Mouse (Mus musculus): Measurements from ENCODE around the gene Ifna15. TPM values are rescaled to one million over a fixed set of nuclear protein-coding genes. Genes with fewer than 3 reads are reported as not detected.
"Not testable (repeated sequence)": the region's sequence is repeated elsewhere in the genome, so short reads cannot be mapped to it uniquely, and the experiment has no call there.

The Ifna15 gene
- polyA plus RNA-seq (2015; fragmentation: Nextera tagmentation; extraction: Ambion mirVana) = not detected in 2 replicates

DNA sequence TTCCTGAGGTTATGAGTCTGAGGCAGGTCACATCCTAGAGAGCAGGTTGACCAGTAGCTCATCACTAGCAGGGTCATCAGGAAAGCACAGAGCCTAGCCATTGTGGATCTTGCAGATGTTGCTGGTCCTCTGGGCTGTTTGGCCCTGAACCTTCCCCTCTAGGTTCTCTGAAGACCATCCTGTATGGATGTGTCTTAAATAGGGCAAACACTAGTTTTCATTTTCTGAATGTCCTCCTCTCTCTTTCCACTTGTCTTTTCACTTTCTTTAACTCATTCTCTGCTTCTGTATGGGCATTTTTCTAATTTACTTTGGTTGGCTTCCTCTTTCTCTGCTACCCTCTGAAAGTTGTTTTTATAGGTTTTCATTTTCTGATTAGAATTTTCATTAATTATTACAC lies at the start of gene Ifna15:
Ifna15 (minus strand) TSS at position 101 of the 400 bp plus-strand sequence.
- H3K9me3 ChIP-seq (ENCODE audit: control insufficient read depth, low read length); ATAC-seq; H3K4me3 ChIP-seq (replicated peaks; ENCODE audit: low read length); H3K27ac ChIP-seq (ENCODE audit: low read length); H3K36me3 ChIP-seq (ENCODE audit: control insufficient read depth, insufficient read depth); H3K9ac ChIP-seq (replicated peaks; ENCODE audit: low read depth, low read length); H3K4me1 ChIP-seq (replicated peaks; ENCODE audit: control insufficient read depth, insufficient read depth, low read length); H3K27me3 ChIP-seq (replicated peaks; ENCODE audit: control insufficient read depth, insufficient read depth, low read length); H3K4me2 ChIP-seq (ENCODE audit: low read length): not testable (repeated sequence)

DNA sequence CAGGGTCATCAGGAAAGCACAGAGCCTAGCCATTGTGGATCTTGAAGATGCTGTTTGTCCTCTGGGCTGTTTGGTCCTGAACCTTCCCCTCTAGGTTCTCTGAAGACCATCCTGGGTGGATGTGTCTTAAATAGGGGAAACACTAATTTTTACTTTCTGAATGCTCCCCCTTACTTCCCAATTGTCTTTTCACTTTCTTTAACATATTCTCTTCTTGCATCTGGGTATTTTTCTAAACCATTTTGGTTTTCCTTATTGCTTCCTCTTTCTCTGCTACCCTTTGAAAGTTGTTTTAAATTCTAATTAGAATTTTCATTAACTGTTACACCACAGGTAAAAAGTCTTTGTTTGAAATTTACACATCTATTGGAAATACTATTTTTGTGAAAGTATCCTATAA lies 45.2 kb upstream of the Ifna15 start, which contains the start of gene Ifna12:
Ifna12 (minus strand) TSS at position 101 of the 400 bp plus-strand sequence.
- Histone ChIP-seq H3K4me3 (replicated peaks; ENCODE audit: low read length) (no peak within 1 kb of the TSS), H3K36me3 (ENCODE audit: control insufficient read depth, insufficient read depth) (no peaks in the 10 kb centered on the region), H3K9me3 (ENCODE audit: control insufficient read depth, low read length) (no peaks in the 10 kb centered on the region), H3K9ac (replicated peaks; ENCODE audit: low read depth, low read length) (no peak within 1 kb of the TSS), H3K27ac (ENCODE audit: low read length) (no peak within 1 kb of the TSS), H3K4me1 (replicated peaks; ENCODE audit: control insufficient read depth, insufficient read depth, low read length) (no peaks in the 10 kb centered on the region), H3K4me2 (ENCODE audit: low read length) (no peak within 1 kb of the TSS), H3K27me3 (replicated peaks; ENCODE audit: control insufficient read depth, insufficient read depth, low read length) (no peaks in the 10 kb centered on the region)
- no peak for ATAC-seq

DNA sequence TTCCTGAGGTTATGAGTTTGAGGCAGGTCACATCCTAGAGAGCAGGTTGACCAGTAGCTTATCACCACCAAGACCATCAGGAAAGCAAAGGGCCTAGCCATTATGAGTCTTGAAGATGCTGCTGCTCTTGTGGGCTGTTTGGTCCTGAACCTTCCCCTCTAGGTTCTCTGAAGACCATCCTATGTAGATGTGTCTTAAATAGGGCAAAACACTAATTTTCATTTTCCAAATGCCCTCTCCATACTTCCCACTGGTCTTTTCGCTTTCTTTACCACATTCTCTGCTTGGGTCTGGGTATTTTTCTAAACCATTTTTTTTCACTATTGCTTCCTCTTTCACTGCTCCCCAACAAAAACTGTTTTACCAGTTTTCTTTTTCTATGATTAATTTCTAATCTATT lies 34.2 kb upstream of the Ifna15 start, which contains the start of gene Ifna9:
Ifna9 (minus strand) TSS at position 101 of the 400 bp plus-strand sequence.
- Histone ChIP-seq H3K9ac (replicated peaks; ENCODE audit: low read depth, low read length) (no peak within 1 kb of the TSS), H3K9me3 (ENCODE audit: control insufficient read depth, low read length) (no peaks in the 10 kb centered on the region), H3K4me2 (ENCODE audit: low read length) (no peak within 1 kb of the TSS), H3K36me3 (ENCODE audit: control insufficient read depth, insufficient read depth) (no peaks in the 10 kb centered on the region), H3K27ac (ENCODE audit: low read length) (no peak within 1 kb of the TSS), H3K4me3 (replicated peaks; ENCODE audit: low read length) (no peak within 1 kb of the TSS), H3K27me3 (replicated peaks; ENCODE audit: control insufficient read depth, insufficient read depth, low read length) (no peaks in the 10 kb centered on the region), H3K4me1 (replicated peaks; ENCODE audit: control insufficient read depth, insufficient read depth, low read length) (no peaks in the 10 kb centered on the region)
- ATAC-seq = no peak
- 91% methylated on average over 1 of the region's 1 CpGs for WGBS

DNA sequence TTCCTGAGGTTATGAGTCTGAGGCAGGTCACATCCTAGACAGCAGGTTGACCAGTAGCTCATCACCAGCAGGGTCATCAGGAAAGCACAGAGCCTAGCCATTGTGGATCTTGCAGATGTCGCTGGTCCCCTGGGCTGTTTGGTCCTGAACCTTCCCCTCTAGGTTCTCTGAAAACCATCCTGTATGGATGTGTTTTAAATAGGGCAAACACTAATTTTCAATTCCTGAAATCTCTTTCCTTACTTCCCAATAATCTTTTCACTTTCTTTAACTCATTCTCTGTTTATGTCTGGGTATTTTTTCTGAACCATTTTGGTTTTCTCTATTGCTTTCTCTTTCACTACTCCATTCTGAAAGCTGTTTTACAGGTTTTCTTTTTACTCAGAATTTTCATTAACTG lies 13.7 kb upstream of the Ifna15 start, which contains the start of gene Ifna14:
Ifna14 (minus strand) TSS at position 101 of the 400 bp plus-strand sequence.
- H3K27me3 ChIP-seq (replicated peaks; ENCODE audit: control insufficient read depth, insufficient read depth, low read length) = no peaks in the 10 kb centered on the region
- no peak within 1 kb of the TSS for H3K9ac ChIP-seq (replicated peaks; ENCODE audit: low read depth, low read length)
- no peak within 1 kb of the TSS for H3K27ac ChIP-seq (ENCODE audit: low read length)
- H3K9me3 ChIP-seq (ENCODE audit: control insufficient read depth, low read length) = no peaks in the 10 kb centered on the region
- no peak within 1 kb of the TSS for H3K4me2 ChIP-seq (ENCODE audit: low read length)
- no peaks in the 10 kb centered on the region for H3K36me3 ChIP-seq (ENCODE audit: control insufficient read depth, insufficient read depth)
- H3K4me3 ChIP-seq (replicated peaks; ENCODE audit: low read length) = no peak within 1 kb of the TSS
- ATAC-seq = no peak
- no peaks in the 10 kb centered on the region for H3K4me1 ChIP-seq (replicated peaks; ENCODE audit: control insufficient read depth, insufficient read depth, low read length)
- 93% methylated on average over 1 of the region's 1 CpGs for WGBS

DNA sequence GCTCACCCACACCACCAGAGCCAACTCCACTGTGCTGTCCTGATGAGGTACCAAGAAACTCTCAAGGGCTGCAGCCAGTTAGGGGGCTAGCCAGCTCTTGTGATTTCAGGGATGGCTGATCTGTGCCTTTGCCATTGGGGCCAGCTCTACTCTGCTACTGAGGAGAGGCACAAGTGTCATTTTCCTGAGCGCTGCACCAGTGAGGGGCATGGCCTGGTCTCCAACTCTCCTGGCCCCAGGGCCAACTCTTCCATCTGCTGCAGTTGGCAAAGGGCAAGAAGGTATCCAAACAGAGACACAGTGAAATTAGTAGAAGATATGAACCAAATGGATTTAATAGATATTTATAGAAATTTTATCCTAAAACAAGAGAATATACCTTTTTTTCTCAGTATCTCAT lies 3.7 kb upstream of the Ifna15 start:
- H3K9me3 ChIP-seq (ENCODE audit: control insufficient read depth, low read length) = no peaks in the 10 kb centered on the region
- no peaks in the 10 kb centered on the region for H3K27me3 ChIP-seq (replicated peaks; ENCODE audit: control insufficient read depth, insufficient read depth, low read length)
- WGBS = 92% methylated on average over 1 of the region's 1 CpGs
- H3K9ac ChIP-seq (replicated peaks; ENCODE audit: low read depth, low read length) = no peak overlapping the region
- no peak overlapping the region for H3K4me2 ChIP-seq (ENCODE audit: low read length)
- no peak for ATAC-seq
- no peak overlapping the region for H3K27ac ChIP-seq (ENCODE audit: low read length)
- no peaks in the 10 kb centered on the region for H3K36me3 ChIP-seq (ENCODE audit: control insufficient read depth, insufficient read depth)
- no peak overlapping the region for H3K4me3 ChIP-seq (replicated peaks; ENCODE audit: low read length)
- H3K4me1 ChIP-seq (replicated peaks; ENCODE audit: control insufficient read depth, insufficient read depth, low read length) = no peaks in the 10 kb centered on the region

DNA sequence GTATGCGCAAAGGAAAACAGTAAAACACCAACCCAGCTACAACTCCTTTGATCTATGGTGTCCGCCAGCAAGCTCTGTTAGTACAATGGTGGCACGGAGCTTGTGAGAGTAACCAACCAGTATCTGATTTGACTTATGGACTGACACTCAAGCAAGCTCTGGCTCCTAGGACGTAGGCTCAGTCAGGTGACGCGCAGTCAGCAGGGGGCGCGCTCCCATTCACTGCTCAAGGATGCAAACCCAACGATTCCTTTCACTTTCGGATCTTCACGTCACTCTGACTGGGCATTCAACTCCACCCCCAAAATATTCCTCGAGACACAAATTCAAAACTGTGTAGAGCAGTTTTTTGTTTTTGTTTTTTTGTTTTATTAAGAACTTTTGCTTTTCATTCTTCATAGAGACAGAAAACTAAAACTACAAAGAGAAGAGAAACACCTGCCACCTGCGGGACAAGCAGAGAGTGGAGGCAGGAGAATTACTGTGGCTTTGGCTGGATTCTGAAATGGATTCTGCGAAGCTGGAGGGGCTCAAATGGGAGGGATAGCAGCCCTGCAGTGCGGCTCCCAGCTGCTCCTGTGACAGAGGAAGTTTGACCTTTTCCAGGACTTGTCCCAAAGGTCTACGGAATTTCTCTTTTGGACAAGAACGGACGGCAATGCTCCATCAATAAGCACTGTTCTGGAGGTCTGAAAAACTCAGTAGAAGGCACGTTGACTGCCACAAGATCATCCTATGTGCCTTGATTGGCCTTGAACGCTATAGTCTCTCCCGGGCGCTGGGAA lies 7.7 kb downstream of the Ifna15 start:
- Histone ChIP-seq H3K9me3 (ENCODE audit: control insufficient read depth, low read length) (no peaks in the 10 kb centered on the region), H3K4me2 (ENCODE audit: low read length) (peak overlapping the region; percentile 43), H3K27ac (ENCODE audit: low read length) (no peak overlapping the region), H3K36me3 (ENCODE audit: control insufficient read depth, insufficient read depth) (no peaks in the 10 kb centered on the region), H3K27me3 (replicated peaks; ENCODE audit: control insufficient read depth, insufficient read depth, low read length) (no peaks in the 10 kb centered on the region), H3K4me3 (replicated peaks; ENCODE audit: low read length) (peak overlapping the region; percentile 18), H3K4me1 (replicated peaks; ENCODE audit: control insufficient read depth, insufficient read depth, low read length) (no peaks in the 10 kb centered on the region; the same call in 1 of the 2 replicates), H3K9ac (replicated peaks; ENCODE audit: low read depth, low read length) (no peak overlapping the region)
- ATAC-seq = peak; percentile 68
- WGBS = 32% methylated on average over 22 of the region's 22 CpGs

DNA sequence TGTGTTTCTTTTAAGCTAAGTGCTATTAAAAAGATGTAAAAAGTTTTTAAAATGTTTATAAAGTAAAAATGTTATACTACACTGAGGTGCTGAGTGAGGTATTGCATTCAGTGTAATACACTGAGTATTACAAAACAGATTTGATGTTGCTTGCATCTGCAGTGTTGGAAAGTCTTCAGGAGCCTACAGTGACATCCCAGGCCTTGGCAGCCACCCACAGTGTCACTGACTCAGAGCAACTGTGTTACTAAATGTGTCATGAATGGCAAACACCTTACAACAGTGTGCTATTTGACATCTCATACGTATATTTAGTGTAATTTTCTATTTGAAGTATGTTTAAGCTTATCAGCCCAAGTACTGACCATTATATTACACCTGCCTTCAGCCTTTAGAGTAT lies 10.1 kb downstream of the Ifna15 start:
- no peaks in the 10 kb centered on the region; the same call in 1 of the 2 replicates for H3K4me1 ChIP-seq (replicated peaks; ENCODE audit: control insufficient read depth, insufficient read depth, low read length)
- H3K4me2 ChIP-seq (ENCODE audit: low read length) = no peak overlapping the region

DNA sequence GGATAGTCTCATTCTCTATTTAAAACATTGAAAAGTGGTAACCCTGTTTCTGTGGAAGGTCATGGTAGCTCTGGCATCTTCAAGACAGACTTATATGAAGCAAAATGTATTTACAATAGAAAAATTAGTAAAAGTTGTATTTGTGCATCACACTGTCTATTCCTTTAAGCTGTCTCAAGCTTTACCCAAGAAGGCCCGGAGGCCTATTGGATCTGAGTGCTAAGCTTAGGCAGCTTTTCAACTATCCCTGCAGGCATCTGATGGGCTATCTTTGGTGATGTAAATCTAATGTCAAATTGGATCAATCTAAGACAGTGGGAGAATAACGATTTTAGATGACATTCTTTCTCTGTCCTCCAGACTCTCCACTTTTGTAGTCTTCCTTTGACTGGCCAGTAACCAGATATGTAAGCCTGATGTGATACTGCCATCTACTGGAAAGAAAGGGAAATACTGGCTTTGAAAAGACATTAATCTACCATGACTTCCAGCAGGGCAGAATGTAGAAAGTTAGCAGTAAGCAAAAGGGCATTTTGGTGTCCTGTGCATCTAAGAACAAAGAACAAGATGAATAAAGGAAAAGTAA lies 14.3 kb downstream of the Ifna15 start:
- H3K4me3 ChIP-seq (replicated peaks; ENCODE audit: low read length) = no peak overlapping the region
- no peaks in the 10 kb centered on the region for H3K4me1 ChIP-seq (replicated peaks; ENCODE audit: control insufficient read depth, insufficient read depth, low read length)
- H3K9ac ChIP-seq (replicated peaks; ENCODE audit: low read depth, low read length) = no peak overlapping the region
- no peak overlapping the region for H3K4me2 ChIP-seq (ENCODE audit: low read length)
- peak; percentile 80 for ATAC-seq
- no peaks in the 10 kb centered on the region for H3K9me3 ChIP-seq (ENCODE audit: control insufficient read depth, low read length)
- H3K27me3 ChIP-seq (replicated peaks; ENCODE audit: control insufficient read depth, insufficient read depth, low read length) = no peaks in the 10 kb centered on the region
- whole genome bisulfite sequencing = 38% methylated on average over 2 of the region's 2 CpGs
- no peak overlapping the region for H3K27ac ChIP-seq (ENCODE audit: low read length)
- H3K36me3 ChIP-seq (ENCODE audit: control insufficient read depth, insufficient read depth) = no peaks in the 10 kb centered on the region

More for the DNA sequence above, 10.1 kb downstream of the Ifna15 start:
- Histone ChIP-seq H3K36me3 (ENCODE audit: control insufficient read depth, insufficient read depth) (no peaks in the 10 kb centered on the region), H3K27me3 (replicated peaks; ENCODE audit: control insufficient read depth, insufficient read depth, low read length) (no peaks in the 10 kb centered on the region), H3K9ac (replicated peaks; ENCODE audit: low read depth, low read length) (no peak overlapping the region), H3K9me3 (ENCODE audit: control insufficient read depth, low read length) (no peaks in the 10 kb centered on the region), H3K27ac (ENCODE audit: low read length) (no peak overlapping the region), H3K4me3 (replicated peaks; ENCODE audit: low read length) (no peak overlapping the region)
- WGBS = 64% methylated on average over 1 of the region's 1 CpGs
- ATAC-seq = no peak

DNA sequence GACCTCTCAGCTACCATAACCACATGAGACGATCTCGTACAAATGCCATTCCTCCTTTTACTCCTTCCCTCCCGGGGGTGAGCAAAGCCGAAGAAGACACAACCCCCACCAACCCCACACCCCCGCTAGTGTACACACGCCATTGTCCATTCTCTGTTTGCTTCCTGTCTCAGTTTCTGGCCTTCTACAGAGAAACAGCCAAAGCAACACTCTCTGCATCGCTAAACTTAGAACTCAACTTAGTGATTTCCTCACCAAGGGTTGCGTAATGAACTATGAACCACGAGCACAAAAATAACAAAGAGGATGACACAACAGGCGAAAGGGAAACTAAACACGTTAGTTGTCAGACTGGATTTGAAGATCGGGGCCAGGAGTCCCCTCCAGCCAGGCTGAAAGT lies 20.7 kb downstream of the Ifna15 start:
- Histone ChIP-seq H3K9ac (replicated peaks; ENCODE audit: low read depth, low read length) (no peak overlapping the region), H3K27me3 (replicated peaks; ENCODE audit: control insufficient read depth, insufficient read depth, low read length) (no peaks in the 10 kb centered on the region), H3K36me3 (ENCODE audit: control insufficient read depth, insufficient read depth) (no peaks in the 10 kb centered on the region), H3K9me3 (ENCODE audit: control insufficient read depth, low read length) (no peaks in the 10 kb centered on the region), H3K4me2 (ENCODE audit: low read length) (no peak overlapping the region), H3K27ac (ENCODE audit: low read length) (no peak overlapping the region), H3K4me1 (replicated peaks; ENCODE audit: control insufficient read depth, insufficient read depth, low read length) (peaks cover 2% of the 10 kb centered on the region; the same call in 1 of the 2 replicates), H3K4me3 (replicated peaks; ENCODE audit: low read length) (no peak overlapping the region)
- 88% methylated on average over 12 of the region's 12 CpGs for WGBS
- ATAC-seq = no peak
